Mouse (Mus musculus): ENCODE measurements around the gene Golph3l. TPM values are rescaled to one million over a fixed set of nuclear protein-coding genes. Genes with fewer than 3 reads are reported as not detected.
"Not testable (repeated sequence)": the region's sequence is repeated elsewhere in the genome, so short reads cannot be mapped to it uniquely, and the experiment has no call there.

Golph3l gene
- polyA plus RNA-seq, 1 experiment from 2014 or later = 31.1 TPM

GRCm38 (mm10) chr3:95587754-95588603, 755 bp upstream of the Golph3l start:
- Histone ChIP-seq H3K27me3 (no peaks in the 10 kb centered on the region), H3K27ac (no peak overlapping the region), H3K36me3 (peaks cover 9% of the 10 kb centered on the region), H3K9ac (replicated peaks) (no peak overlapping the region), H3K4me3 (replicated peaks) (peak overlapping the region; percentile 69), H3K9me3 (no peaks in the 10 kb centered on the region), H3K4me2 (peak overlapping the region; percentile 62), H3K4me1 (replicated peaks) (peaks cover 5% of the 10 kb centered on the region; the same call in 1 of the 2 replicates)
- WGBS = 53% methylated on average over 8 of the region's 8 CpGs
- ATAC-seq (ENCODE audit: insufficient number of reproducible peaks, insufficient read depth, low FRiP score, low TSS enrichment, low read depth) = peak; percentile 21; the same call in 1 of the 2 replicates

GRCm38 (mm10) chr3:95598734-95599133, 10.0 kb downstream of the Golph3l start:
- Histone ChIP-seq H3K27ac (no peak overlapping the region), H3K27me3 (no peaks in the 10 kb centered on the region), H3K9me3 (no peaks in the 10 kb centered on the region), H3K36me3 (peaks cover 29% of the 10 kb centered on the region), H3K4me3 (replicated peaks) (no peak overlapping the region), H3K9ac (replicated peaks) (no peak overlapping the region), H3K4me2 (no peak overlapping the region), H3K4me1 (replicated peaks) (no peaks in the 10 kb centered on the region)
- no peak for ATAC-seq (ENCODE audit: insufficient number of reproducible peaks, insufficient read depth, low FRiP score, low TSS enrichment, low read depth)

GRCm38 (mm10) chr3:95601287-95601686, 12.6 kb downstream of the Golph3l start:
- no peak overlapping the region for H3K4me3 ChIP-seq (replicated peaks)
- H3K27me3 ChIP-seq = no peaks in the 10 kb centered on the region
- H3K27ac ChIP-seq = no peak overlapping the region
- no peak overlapping the region for H3K4me2 ChIP-seq
- H3K9me3 ChIP-seq = no peaks in the 10 kb centered on the region
- no peaks in the 10 kb centered on the region for H3K4me1 ChIP-seq (replicated peaks)
- no peak for ATAC-seq (ENCODE audit: insufficient number of reproducible peaks, insufficient read depth, low FRiP score, low TSS enrichment, low read depth)
- no peak overlapping the region for H3K9ac ChIP-seq (replicated peaks)
- H3K36me3 ChIP-seq = peaks cover 21% of the 10 kb centered on the region
- WGBS = 94% methylated on average over 3 of the region's 3 CpGs

GRCm38 (mm10) chr3:95606096-95606495, 17.4 kb downstream of the Golph3l start:
- no peaks in the 10 kb centered on the region for H3K4me1 ChIP-seq (replicated peaks)
- peaks cover 51% of the 10 kb centered on the region for H3K36me3 ChIP-seq
- H3K9ac ChIP-seq (replicated peaks) = no peak overlapping the region
- no peaks in the 10 kb centered on the region for H3K9me3 ChIP-seq
- H3K4me2 ChIP-seq = no peak overlapping the region
- H3K4me3 ChIP-seq (replicated peaks) = no peak overlapping the region
- WGBS = 85% methylated on average over 3 of the region's 3 CpGs
- no peak for ATAC-seq (ENCODE audit: insufficient number of reproducible peaks, insufficient read depth, low FRiP score, low TSS enrichment, low read depth)
- H3K27ac ChIP-seq = no peak overlapping the region
- no peaks in the 10 kb centered on the region for H3K27me3 ChIP-seq

- 72% methylated on average over 3 of the region's 3 CpGs for WGBS
Observed at GRCm38 (mm10) chr3:95609195-95609594, 20.5 kb downstream of the Golph3l start.

GRCm38 (mm10) chr3:95613996-95614395, 25.3 kb downstream of the Golph3l start:
- Histone ChIP-seq H3K4me1 (replicated peaks) (no peaks in the 10 kb centered on the region), H3K9me3 (no peaks in the 10 kb centered on the region), H3K4me2 (no peak overlapping the region), H3K27me3 (no peaks in the 10 kb centered on the region), H3K9ac (replicated peaks) (no peak overlapping the region), H3K4me3 (replicated peaks) (no peak overlapping the region), H3K27ac (no peak overlapping the region), H3K36me3 (peaks cover 61% of the 10 kb centered on the region)
- no peak for ATAC-seq (ENCODE audit: insufficient number of reproducible peaks, insufficient read depth, low FRiP score, low TSS enrichment, low read depth)
- 95% methylated on average over 1 of the region's 1 CpGs for WGBS

More at GRCm38 (mm10) chr3:95609195-95609594, 20.5 kb downstream of the Golph3l start:
- Histone ChIP-seq H3K36me3 (peaks cover 58% of the 10 kb centered on the region), H3K27ac (no peak overlapping the region), H3K9me3 (no peaks in the 10 kb centered on the region), H3K4me2 (no peak overlapping the region), H3K4me3 (replicated peaks) (no peak overlapping the region), H3K9ac (replicated peaks) (no peak overlapping the region), H3K4me1 (replicated peaks) (no peaks in the 10 kb centered on the region), H3K27me3 (no peaks in the 10 kb centered on the region)
- no peak for ATAC-seq (ENCODE audit: insufficient number of reproducible peaks, insufficient read depth, low FRiP score, low TSS enrichment, low read depth)

GRCm38 (mm10) chr3:95618511-95618910, 29.8 kb downstream of the Golph3l start:
- no peaks in the 10 kb centered on the region for H3K27me3 ChIP-seq
- H3K36me3 ChIP-seq = peaks cover 54% of the 10 kb centered on the region
- H3K4me2 ChIP-seq = no peak overlapping the region
- no peak overlapping the region for H3K9ac ChIP-seq (replicated peaks)
- H3K9me3 ChIP-seq = no peaks in the 10 kb centered on the region
- H3K4me3 ChIP-seq (replicated peaks) = no peak overlapping the region
- ATAC-seq (ENCODE audit: insufficient number of reproducible peaks, insufficient read depth, low FRiP score, low TSS enrichment, low read depth) = no peak
- no peak overlapping the region for H3K27ac ChIP-seq
- peaks cover 3% of the 10 kb centered on the region for H3K4me1 ChIP-seq (replicated peaks)
- WGBS = 82% methylated on average over 1 of the region's 1 CpGs

- no peak overlapping the region for H3K9ac ChIP-seq (replicated peaks)
- no peaks in the 10 kb centered on the region for H3K9me3 ChIP-seq
- WGBS = 93% methylated on average over 1 of the region's 1 CpGs
- peaks cover 38% of the 10 kb centered on the region for H3K36me3 ChIP-seq
- no peak overlapping the region for H3K4me2 ChIP-seq
- no peak overlapping the region for H3K27ac ChIP-seq
- H3K4me1 ChIP-seq (replicated peaks) = peaks cover 20% of the 10 kb centered on the region
- no peak overlapping the region for H3K4me3 ChIP-seq (replicated peaks)
- no peaks in the 10 kb centered on the region for H3K27me3 ChIP-seq
- ATAC-seq (ENCODE audit: insufficient number of reproducible peaks, insufficient read depth, low FRiP score, low TSS enrichment, low read depth) = no peak
Observed at GRCm38 (mm10) chr3:95621241-95621640, 32.5 kb downstream of the Golph3l start.

- H3K27ac ChIP-seq; H3K9me3 ChIP-seq; H3K4me2 ChIP-seq; ATAC-seq (ENCODE audit: insufficient number of reproducible peaks, insufficient read depth, low FRiP score, low TSS enrichment, low read depth); H3K4me3 ChIP-seq (replicated peaks); H3K9ac ChIP-seq (replicated peaks); H3K27me3 ChIP-seq: not testable (repeated sequence)
- peaks cover 22% of the 10 kb centered on the region for H3K4me1 ChIP-seq (replicated peaks)
- H3K36me3 ChIP-seq = peaks cover 38% of the 10 kb centered on the region
- WGBS = 95% methylated on average over 20 of the region's 20 CpGs
Observed at GRCm38 (mm10) chr3:95622421-95622820, 33.7 kb downstream of the Golph3l start.

GRCm38 (mm10) chr3:95623551-95623950, 34.8 kb downstream of the Golph3l start:
- H3K36me3 ChIP-seq = peaks cover 40% of the 10 kb centered on the region
- H3K4me2 ChIP-seq = peak overlapping the region; percentile 8
- peak overlapping the region; percentile 92 for H3K27ac ChIP-seq
- no peak for ATAC-seq (ENCODE audit: insufficient number of reproducible peaks, insufficient read depth, low FRiP score, low TSS enrichment, low read depth)
- WGBS = 56% methylated on average over 2 of the region's 2 CpGs
- no peak overlapping the region for H3K9ac ChIP-seq (replicated peaks)
- H3K27me3 ChIP-seq = no peaks in the 10 kb centered on the region
- no peaks in the 10 kb centered on the region for H3K9me3 ChIP-seq
- no peak overlapping the region for H3K4me3 ChIP-seq (replicated peaks)
- H3K4me1 ChIP-seq (replicated peaks) = peaks cover 22% of the 10 kb centered on the region

- H3K9ac ChIP-seq (replicated peaks); ATAC-seq (ENCODE audit: insufficient number of reproducible peaks, insufficient read depth, low FRiP score, low TSS enrichment, low read depth): not testable (repeated sequence)
Observed at GRCm38 (mm10) chr3:95623991-95624515, 35.3 kb downstream of the Golph3l start.

More at GRCm38 (mm10) chr3:95623991-95624515, 35.3 kb downstream of the Golph3l start:
- H3K9me3 ChIP-seq, H3K27me3 ChIP-seq: not testable (repeated sequence)
- Histone ChIP-seq H3K4me1 (replicated peaks) (peaks cover 22% of the 10 kb centered on the region), H3K4me3 (replicated peaks) (peak overlapping the region; percentile 62), H3K4me2 (peak overlapping the region; percentile 53), H3K27ac (peak overlapping the region; percentile 92), H3K36me3 (peaks cover 42% of the 10 kb centered on the region)
- WGBS = 63% methylated on average over 5 of the region's 5 CpGs
